Mouse (Mus musculus): ENCODE results near the gene Mbnl1.
"Not testable (repeated sequence)": the region's sequence is repeated elsewhere in the genome, so short reads cannot be mapped to it uniquely, and the experiment has no call there.

Mbnl1 gene

GRCm38 (mm10) chr3:60472681-60473177 lies at the start of gene Mbnl1:
TSS of gene Mbnl1 (plus strand) at chr3:60472830.
- peak in 1 of 2 experiments; percentile 45 for DNase-seq (ENCODE audit: low spot score in 2 of 2)

- no peak for DNase-seq (ENCODE audit: low spot score in 2 of 2)
These were observed 48.5 kb upstream of the Mbnl1 start for GRCm38 (mm10) chr3:60424148-60424547.

GRCm38 (mm10) chr3:60429049-60429448 lies 43.6 kb upstream of the Mbnl1 start:
- no peak for DNase-seq (ENCODE audit: low spot score in 2 of 2)

- no peak for DNase-seq (ENCODE audit: low spot score in 2 of 2)
These were observed 35.4 kb upstream of the Mbnl1 start for GRCm38 (mm10) chr3:60437254-60437653.

- DNase-seq (ENCODE audit: low spot score in 2 of 2) = no peak
These were observed 34.9 kb upstream of the Mbnl1 start for GRCm38 (mm10) chr3:60437678-60438232.

- no peak for DNase-seq (ENCODE audit: low spot score in 2 of 2)
These were observed 33.9 kb upstream of the Mbnl1 start for GRCm38 (mm10) chr3:60438715-60439114.

GRCm38 (mm10) chr3:60461828-60462521 lies 10.7 kb upstream of the Mbnl1 start:
- no peak for DNase-seq (ENCODE audit: low spot score in 2 of 2)

GRCm38 (mm10) chr3:60468667-60469066 lies 4.0 kb upstream of the Mbnl1 start:
- DNase-seq (ENCODE audit: low spot score in 2 of 2) = not testable (repeated sequence)

- not testable (repeated sequence) for DNase-seq (ENCODE audit: low spot score in 2 of 2)
These were observed 3.3 kb upstream of the Mbnl1 start for GRCm38 (mm10) chr3:60469170-60469805.

- DNase-seq (ENCODE audit: low spot score in 2 of 2) = no peak
These were observed 484 bp upstream of the Mbnl1 start for GRCm38 (mm10) chr3:60472011-60472680.

GRCm38 (mm10) chr3:60473861-60474653 lies 1.4 kb downstream of the Mbnl1 start:
- peak in 1 of 2 experiments; percentile 20 for DNase-seq (ENCODE audit: low spot score in 2 of 2)

GRCm38 (mm10) chr3:60474654-60474972 lies 2.0 kb downstream of the Mbnl1 start:
- no peak for DNase-seq (ENCODE audit: low spot score in 2 of 2)

- no peak for DNase-seq (ENCODE audit: low spot score in 2 of 2)
These were observed 2.4 kb downstream of the Mbnl1 start for GRCm38 (mm10) chr3:60475055-60475454.

- no peak for DNase-seq (ENCODE audit: low spot score in 2 of 2)
These were observed 4.2 kb downstream of the Mbnl1 start for GRCm38 (mm10) chr3:60476751-60477255.

- no peak for DNase-seq (ENCODE audit: low spot score in 2 of 2)
These were observed 5.8 kb downstream of the Mbnl1 start for GRCm38 (mm10) chr3:60478433-60478832.

GRCm38 (mm10) chr3:60480716-60481115 lies 8.1 kb downstream of the Mbnl1 start:
- no peak for DNase-seq (ENCODE audit: low spot score in 2 of 2)

GRCm38 (mm10) chr3:60481740-60482399 lies 9.2 kb downstream of the Mbnl1 start:
- peak in 1 of 2 experiments; percentile 24 for DNase-seq (ENCODE audit: low spot score in 2 of 2)

- no peak for DNase-seq (ENCODE audit: low spot score in 2 of 2)
These were observed 10.7 kb downstream of the Mbnl1 start for GRCm38 (mm10) chr3:60483305-60483704.

- DNase-seq (ENCODE audit: low spot score in 2 of 2) = no peak
These were observed 13.5 kb downstream of the Mbnl1 start for GRCm38 (mm10) chr3:60485987-60486712.

- no peak for DNase-seq (ENCODE audit: low spot score in 2 of 2)
These were observed 14.1 kb downstream of the Mbnl1 start for GRCm38 (mm10) chr3:60486713-60487170.
